Mouse (Mus musculus): ENCODE results near the gene Gdf7. TPM values are rescaled to one million over a fixed set of nuclear protein-coding genes. Genes with fewer than 3 reads are reported as not detected.

Gene Gdf7
- polyA plus RNA-seq, 1 experiment from 2014 or later: 0.37 TPM

- WGBS: 57% methylated on average over 2 of the region's 2 CpGs
Observed at GRCm38 (mm10) chr12:8305258-8305657, 3.5 kb upstream of the Gdf7 start.

GRCm38 (mm10) chr12:8301011-8301814 is 541 bp downstream of the Gdf7 start:
- H3K4me1 ChIP-seq (ENCODE audit: control insufficient read depth, insufficient read depth, low read length): peaks cover 3% of the 10 kb centered on the region; the same call in 1 of the 2 replicates
- peak overlapping the region; percentile 61 for H3K4me2 ChIP-seq (ENCODE audit: low read depth)
- whole genome bisulfite sequencing: 3% methylated on average over 46 of the region's 46 CpGs
- no peak for ATAC-seq (ENCODE audit: insufficient read depth, low FRiP score, low TSS enrichment)
- H3K27ac ChIP-seq (ENCODE audit: low read depth, low read length): no peak overlapping the region
- H3K9ac ChIP-seq (ENCODE audit: low read length): no peak overlapping the region
- peaks cover 83% of the 10 kb centered on the region for H3K27me3 ChIP-seq (ENCODE audit: control insufficient read depth, insufficient read depth, low read length)
- H3K36me3 ChIP-seq (ENCODE audit: control insufficient read depth, insufficient read depth, low read length): no peaks in the 10 kb centered on the region
- DNase-seq (ENCODE audit: low spot score): no peak
- no peaks in the 10 kb centered on the region for H3K9me3 ChIP-seq (ENCODE audit: control insufficient read depth, low read length)
- H3K4me3 ChIP-seq (ENCODE audit: low read depth, low read length): peak overlapping the region; percentile 38

More at GRCm38 (mm10) chr12:8305258-8305657, 3.5 kb upstream of the Gdf7 start:
- H3K9me3 ChIP-seq (ENCODE audit: control insufficient read depth, low read length): no peaks in the 10 kb centered on the region
- H3K4me1 ChIP-seq (ENCODE audit: control insufficient read depth, insufficient read depth, low read length): no peaks in the 10 kb centered on the region
- H3K4me2 ChIP-seq (ENCODE audit: low read depth): no peak overlapping the region
- peaks cover 48% of the 10 kb centered on the region for H3K27me3 ChIP-seq (ENCODE audit: control insufficient read depth, insufficient read depth, low read length)
- no peak overlapping the region for H3K4me3 ChIP-seq (ENCODE audit: low read depth, low read length)
- no peaks in the 10 kb centered on the region for H3K36me3 ChIP-seq (ENCODE audit: control insufficient read depth, insufficient read depth, low read length)
- ATAC-seq (ENCODE audit: insufficient read depth, low FRiP score, low TSS enrichment) (no peak), DNase-seq (ENCODE audit: low spot score) (no peak)
- H3K27ac ChIP-seq (ENCODE audit: low read depth, low read length): no peak overlapping the region
- no peak overlapping the region for H3K9ac ChIP-seq (ENCODE audit: low read length)

- Histone ChIP-seq H3K9me3 (ENCODE audit: control insufficient read depth, low read length) (no peaks in the 10 kb centered on the region), H3K4me2 (ENCODE audit: low read depth) (no peak overlapping the region), H3K4me3 (ENCODE audit: low read depth, low read length) (no peak overlapping the region), H3K36me3 (ENCODE audit: control insufficient read depth, insufficient read depth, low read length) (no peaks in the 10 kb centered on the region), H3K27ac (ENCODE audit: low read depth, low read length) (no peak overlapping the region), H3K9ac (ENCODE audit: low read length) (no peak overlapping the region), H3K27me3 (ENCODE audit: control insufficient read depth, insufficient read depth, low read length) (peaks cover 83% of the 10 kb centered on the region), H3K4me1 (ENCODE audit: control insufficient read depth, insufficient read depth, low read length) (peaks cover 3% of the 10 kb centered on the region; the same call in 1 of the 2 replicates)
- no peak for DNase-seq (ENCODE audit: low spot score)
- ATAC-seq (ENCODE audit: insufficient read depth, low FRiP score, low TSS enrichment): no peak
- 20% methylated on average over 5 of the region's 5 CpGs for WGBS
Observed at GRCm38 (mm10) chr12:8300521-8300920, 1.2 kb downstream of the Gdf7 start.

GRCm38 (mm10) chr12:8300111-8300480 is 1.7 kb downstream of the Gdf7 start:
- 4% methylated on average over 10 of the region's 10 CpGs for WGBS
- DNase-seq (ENCODE audit: low spot score): peak; percentile 49
- Histone ChIP-seq H3K27ac (ENCODE audit: low read depth, low read length) (no peak overlapping the region), H3K4me1 (ENCODE audit: control insufficient read depth, insufficient read depth, low read length) (peaks cover 3% of the 10 kb centered on the region; the same call in 1 of the 2 replicates), H3K4me3 (ENCODE audit: low read depth, low read length) (no peak overlapping the region), H3K27me3 (ENCODE audit: control insufficient read depth, insufficient read depth, low read length) (peaks cover 79% of the 10 kb centered on the region), H3K36me3 (ENCODE audit: control insufficient read depth, insufficient read depth, low read length) (no peaks in the 10 kb centered on the region), H3K9ac (ENCODE audit: low read length) (no peak overlapping the region), H3K9me3 (ENCODE audit: control insufficient read depth, low read length) (no peaks in the 10 kb centered on the region), H3K4me2 (ENCODE audit: low read depth) (no peak overlapping the region)
- ATAC-seq (ENCODE audit: insufficient read depth, low FRiP score, low TSS enrichment): no peak

GRCm38 (mm10) chr12:8299143-8300110 is 2.3 kb downstream of the Gdf7 start:
- no peaks in the 10 kb centered on the region for H3K36me3 ChIP-seq (ENCODE audit: control insufficient read depth, insufficient read depth, low read length)
- no peak overlapping the region for H3K27ac ChIP-seq (ENCODE audit: low read depth, low read length)
- H3K4me1 ChIP-seq (ENCODE audit: control insufficient read depth, insufficient read depth, low read length): peaks cover 3% of the 10 kb centered on the region; the same call in 1 of the 2 replicates
- DNase-seq (ENCODE audit: low spot score) (peak; percentile 41), ATAC-seq (ENCODE audit: insufficient read depth, low FRiP score, low TSS enrichment) (no peak)
- 5% methylated on average over 34 of the region's 34 CpGs for WGBS
- no peak overlapping the region for H3K4me3 ChIP-seq (ENCODE audit: low read depth, low read length)
- H3K9me3 ChIP-seq (ENCODE audit: control insufficient read depth, low read length): no peaks in the 10 kb centered on the region
- no peak overlapping the region for H3K9ac ChIP-seq (ENCODE audit: low read length)
- H3K27me3 ChIP-seq (ENCODE audit: control insufficient read depth, insufficient read depth, low read length): peaks cover 78% of the 10 kb centered on the region
- no peak overlapping the region for H3K4me2 ChIP-seq (ENCODE audit: low read depth)

- DNase-seq (ENCODE audit: low spot score) (peak; percentile 33), ATAC-seq (ENCODE audit: insufficient read depth, low FRiP score, low TSS enrichment) (no peak)
- Histone ChIP-seq H3K4me1 (ENCODE audit: control insufficient read depth, insufficient read depth, low read length) (peaks cover 3% of the 10 kb centered on the region; the same call in 1 of the 2 replicates), H3K4me3 (ENCODE audit: low read depth, low read length) (peak overlapping the region; percentile 32), H3K27ac (ENCODE audit: low read depth, low read length) (no peak overlapping the region), H3K36me3 (ENCODE audit: control insufficient read depth, insufficient read depth, low read length) (no peaks in the 10 kb centered on the region), H3K4me2 (ENCODE audit: low read depth) (peak overlapping the region; percentile 47), H3K9ac (ENCODE audit: low read length) (no peak overlapping the region), H3K9me3 (ENCODE audit: control insufficient read depth, low read length) (no peaks in the 10 kb centered on the region), H3K27me3 (ENCODE audit: control insufficient read depth, insufficient read depth, low read length) (peaks cover 71% of the 10 kb centered on the region)
- WGBS: 2% methylated on average over 72 of the region's 85 CpGs
Observed at GRCm38 (mm10) chr12:8298361-8299142, 3.2 kb downstream of the Gdf7 start.

- H3K27ac ChIP-seq (ENCODE audit: low read depth, low read length): no peak overlapping the region
- no peak overlapping the region; the same call in 1 of the 2 replicates for H3K9ac ChIP-seq (ENCODE audit: low read length)
- H3K27me3 ChIP-seq (ENCODE audit: control insufficient read depth, insufficient read depth, low read length): peaks cover 62% of the 10 kb centered on the region
- DNase-seq (ENCODE audit: low spot score): peak; percentile 48
- peak overlapping the region; percentile 47 for H3K4me2 ChIP-seq (ENCODE audit: low read depth)
- H3K4me1 ChIP-seq (ENCODE audit: control insufficient read depth, insufficient read depth, low read length): peaks cover 3% of the 10 kb centered on the region; the same call in 1 of the 2 replicates
- WGBS: 6% methylated on average over 34 of the region's 34 CpGs
- H3K4me3 ChIP-seq (ENCODE audit: low read depth, low read length): peak overlapping the region; percentile 32
- no peaks in the 10 kb centered on the region for H3K36me3 ChIP-seq (ENCODE audit: control insufficient read depth, insufficient read depth, low read length)
- no peak for ATAC-seq (ENCODE audit: insufficient read depth, low FRiP score, low TSS enrichment)
- H3K9me3 ChIP-seq (ENCODE audit: control insufficient read depth, low read length): no peaks in the 10 kb centered on the region
Observed at GRCm38 (mm10) chr12:8297586-8298214, 4.1 kb downstream of the Gdf7 start.

GRCm38 (mm10) chr12:8296154-8296553 is 5.6 kb downstream of the Gdf7 start:
- Histone ChIP-seq H3K4me2 (ENCODE audit: low read depth) (no peak overlapping the region), H3K4me3 (ENCODE audit: low read depth, low read length) (no peak overlapping the region), H3K27ac (ENCODE audit: low read depth, low read length) (no peak overlapping the region), H3K27me3 (ENCODE audit: control insufficient read depth, insufficient read depth, low read length) (peaks cover 47% of the 10 kb centered on the region), H3K36me3 (ENCODE audit: control insufficient read depth, insufficient read depth, low read length) (no peaks in the 10 kb centered on the region), H3K9ac (ENCODE audit: low read length) (no peak overlapping the region), H3K9me3 (ENCODE audit: control insufficient read depth, low read length) (no peaks in the 10 kb centered on the region), H3K4me1 (ENCODE audit: control insufficient read depth, insufficient read depth, low read length) (peaks cover 3% of the 10 kb centered on the region; the same call in 1 of the 2 replicates)
- 86% methylated on average over 2 of the region's 2 CpGs for WGBS
- DNase-seq (ENCODE audit: low spot score) (no peak), ATAC-seq (ENCODE audit: insufficient read depth, low FRiP score, low TSS enrichment) (no peak)

All from neural tube, embryonic 11.5 days (tissue).